Mouse (Mus musculus): Measurements from ENCODE around the gene Aldh16a1. TPM values are rescaled to one million over a fixed set of nuclear protein-coding genes. Genes with fewer than 3 reads are reported as not detected.

Gene Aldh16a1
- total and polyA plus RNA-seq, 2 experiments = 33.3 to 162 TPM

DNA sequence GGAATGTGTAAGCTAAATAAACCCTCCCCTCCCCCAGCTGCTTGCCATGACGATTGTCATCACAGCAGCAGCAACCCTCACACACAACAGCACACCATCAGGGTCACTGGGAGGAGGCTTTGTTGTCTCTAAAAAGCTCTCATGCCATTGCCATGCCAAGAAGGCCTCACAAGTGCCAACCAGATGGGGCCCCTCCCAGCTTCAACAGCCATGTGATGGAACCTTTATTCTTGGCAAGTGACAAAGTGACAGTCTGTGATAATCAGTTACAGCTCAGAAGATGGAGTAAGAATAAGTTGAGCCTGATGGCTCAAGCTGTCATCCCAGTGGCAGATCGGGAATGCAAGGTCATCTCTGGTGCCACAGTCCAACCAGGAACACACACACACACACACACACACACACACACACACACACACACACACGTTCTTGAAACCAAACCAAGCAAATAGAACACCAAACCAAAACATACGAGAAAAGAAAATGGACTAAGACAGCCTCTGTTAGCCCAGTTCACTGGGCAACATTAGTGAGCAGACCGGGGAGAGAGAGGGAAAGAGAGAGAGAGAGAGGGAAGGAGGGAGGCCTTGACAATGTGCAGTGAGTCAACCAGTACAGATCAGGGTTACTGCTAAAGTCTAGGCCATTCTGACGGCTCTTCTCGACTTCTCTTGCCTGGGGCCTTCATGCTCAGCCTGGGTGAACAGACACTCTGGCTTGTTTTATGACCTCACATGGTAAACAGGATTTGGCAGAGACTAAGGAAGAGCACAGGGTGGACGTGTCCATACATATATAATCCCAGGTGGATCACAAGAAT, 14.3 kb downstream of the Aldh16a1 start:
- H3K4me3 ChIP-seq (ENCODE audit: insufficient read depth, low read depth, low read length) = no peak overlapping the region
- H3K9ac ChIP-seq (ENCODE audit: low read depth, low read length) = no peak overlapping the region
- TF ChIP-seq POLR2A (IDR thresholded peaks at IDR 0.05; ENCODE audit: extremely low read depth, insufficient read depth, low read length) (no peak), CTCF (IDR thresholded peaks at IDR 0.05; ENCODE audit: low read depth, low read length) (no peak)
- H3K4me1 ChIP-seq (ENCODE audit: control insufficient read depth, insufficient read depth, low read length) = peaks cover 11% of the 10 kb centered on the region
- peak overlapping the region; percentile 35 for H3K27ac ChIP-seq (replicated peaks; ENCODE audit: insufficient read depth, low read depth, low read length)
- no peaks in the 10 kb centered on the region for H3K79me2 ChIP-seq (ENCODE audit: control insufficient read depth, insufficient read depth, low read length)
- no peaks in the 10 kb centered on the region for H3K27me3 ChIP-seq (ENCODE audit: control insufficient read depth, insufficient read depth, low read length)
- peak; percentile 48 for DNase-seq (ENCODE audit: extremely low read depth, low read depth, low spot score)
- 47% methylated on average over 8 of the region's 8 CpGs for WGBS
- peaks cover 17% of the 10 kb centered on the region; the same call in 1 of the 2 replicates for H3K36me3 ChIP-seq (ENCODE audit: control insufficient read depth, insufficient read depth, low read length)

DNA sequence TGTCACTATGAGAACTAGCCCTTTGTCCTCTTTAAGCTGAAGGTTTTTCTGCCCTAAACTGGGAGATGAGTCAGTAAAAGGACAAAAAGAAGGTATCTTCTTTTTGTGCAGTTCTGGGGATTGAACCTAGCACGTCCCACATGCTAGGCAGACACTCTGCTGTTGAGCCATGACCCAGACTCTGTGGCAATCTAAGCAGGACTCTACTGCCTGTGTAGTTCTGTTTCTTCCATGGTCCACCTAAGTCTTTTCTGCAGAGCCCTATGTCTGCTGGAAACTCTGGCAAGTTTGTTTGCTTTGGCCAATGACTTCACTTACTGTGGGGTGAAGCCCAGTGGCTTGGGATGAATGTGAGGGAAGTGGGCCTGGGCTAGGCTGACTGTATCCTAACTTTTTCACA, 16.0 kb downstream of the Aldh16a1 start:
- Histone ChIP-seq H3K27ac (replicated peaks; ENCODE audit: insufficient read depth, low read depth, low read length) (no peak overlapping the region), H3K4me3 (ENCODE audit: insufficient read depth, low read depth, low read length) (no peak overlapping the region), H3K4me1 (ENCODE audit: control insufficient read depth, insufficient read depth, low read length) (peaks cover 11% of the 10 kb centered on the region), H3K79me2 (ENCODE audit: control insufficient read depth, insufficient read depth, low read length) (no peaks in the 10 kb centered on the region; the same call in 1 of the 2 replicates), H3K9ac (ENCODE audit: low read depth, low read length) (no peak overlapping the region), H3K27me3 (ENCODE audit: control insufficient read depth, insufficient read depth, low read length) (no peaks in the 10 kb centered on the region), H3K36me3 (ENCODE audit: control insufficient read depth, insufficient read depth, low read length) (peaks cover 7% of the 10 kb centered on the region; the same call in 1 of the 2 replicates)
- DNase-seq (ENCODE audit: extremely low read depth, low read depth, low spot score) = no peak
- TF ChIP-seq POLR2A (IDR thresholded peaks at IDR 0.05; ENCODE audit: extremely low read depth, insufficient read depth, low read length) (no peak), CTCF (IDR thresholded peaks at IDR 0.05; ENCODE audit: low read depth, low read length) (no peak)
- 91% methylated on average over 1 of the region's 1 CpGs for WGBS

DNA sequence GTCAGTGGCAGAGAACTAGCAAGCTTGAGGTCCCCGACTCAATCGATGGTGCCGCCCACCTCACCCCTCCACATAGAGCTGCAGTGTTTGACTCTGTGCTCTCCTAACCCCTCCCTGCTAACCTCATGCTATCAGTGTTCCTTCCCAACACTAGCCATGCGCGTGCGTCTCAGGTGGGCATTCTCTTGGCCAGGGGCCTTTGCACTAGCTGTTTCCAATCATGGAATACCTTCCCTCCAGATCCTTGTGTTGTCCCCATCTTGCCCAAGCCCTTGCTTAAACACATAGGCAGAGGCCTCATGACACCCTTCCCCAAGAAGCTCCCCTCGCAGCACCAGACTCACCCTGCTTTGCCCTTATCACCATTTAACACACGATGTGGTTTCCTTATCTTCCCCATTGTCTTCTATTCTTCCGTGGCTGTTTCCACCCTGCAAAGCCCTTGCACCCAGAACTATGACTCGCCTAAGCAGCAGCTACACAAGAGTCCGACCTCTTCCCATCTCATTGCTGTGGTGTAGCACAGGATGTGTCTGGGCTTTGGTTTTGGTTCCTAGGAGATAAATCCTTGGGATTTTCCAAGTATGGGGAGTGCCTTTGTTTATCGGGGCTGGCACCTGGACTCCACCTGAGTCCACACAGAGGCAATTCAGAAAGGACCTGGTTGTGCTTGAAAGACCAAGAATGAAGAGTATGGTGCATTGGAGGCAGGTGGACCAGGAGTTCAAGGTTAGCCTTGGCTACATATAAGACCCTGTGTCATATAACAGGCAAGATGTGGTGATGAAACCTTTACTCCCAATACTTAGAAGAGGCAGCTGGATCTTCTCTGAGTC, 17.0 kb downstream of the Aldh16a1 start:
- Histone ChIP-seq H3K27me3 (ENCODE audit: control insufficient read depth, insufficient read depth, low read length) (no peaks in the 10 kb centered on the region), H3K79me2 (ENCODE audit: control insufficient read depth, insufficient read depth, low read length) (no peaks in the 10 kb centered on the region; the same call in 1 of the 2 replicates), H3K36me3 (ENCODE audit: control insufficient read depth, insufficient read depth, low read length) (peaks cover 3% of the 10 kb centered on the region; the same call in 1 of the 2 replicates), H3K27ac (replicated peaks; ENCODE audit: insufficient read depth, low read depth, low read length) (no peak overlapping the region), H3K4me3 (ENCODE audit: insufficient read depth, low read depth, low read length) (no peak overlapping the region), H3K4me1 (ENCODE audit: control insufficient read depth, insufficient read depth, low read length) (peaks cover 11% of the 10 kb centered on the region), H3K9ac (ENCODE audit: low read depth, low read length) (no peak overlapping the region)
- no peak for DNase-seq (ENCODE audit: extremely low read depth, low read depth, low spot score)
- WGBS = 66% methylated on average over 12 of the region's 12 CpGs
- no peak for TF ChIP-seq CTCF (IDR thresholded peaks at IDR 0.05; ENCODE audit: low read depth, low read length)
- TF ChIP-seq POLR2A (IDR thresholded peaks at IDR 0.05; ENCODE audit: extremely low read depth, insufficient read depth, low read length) = no peak

DNA sequence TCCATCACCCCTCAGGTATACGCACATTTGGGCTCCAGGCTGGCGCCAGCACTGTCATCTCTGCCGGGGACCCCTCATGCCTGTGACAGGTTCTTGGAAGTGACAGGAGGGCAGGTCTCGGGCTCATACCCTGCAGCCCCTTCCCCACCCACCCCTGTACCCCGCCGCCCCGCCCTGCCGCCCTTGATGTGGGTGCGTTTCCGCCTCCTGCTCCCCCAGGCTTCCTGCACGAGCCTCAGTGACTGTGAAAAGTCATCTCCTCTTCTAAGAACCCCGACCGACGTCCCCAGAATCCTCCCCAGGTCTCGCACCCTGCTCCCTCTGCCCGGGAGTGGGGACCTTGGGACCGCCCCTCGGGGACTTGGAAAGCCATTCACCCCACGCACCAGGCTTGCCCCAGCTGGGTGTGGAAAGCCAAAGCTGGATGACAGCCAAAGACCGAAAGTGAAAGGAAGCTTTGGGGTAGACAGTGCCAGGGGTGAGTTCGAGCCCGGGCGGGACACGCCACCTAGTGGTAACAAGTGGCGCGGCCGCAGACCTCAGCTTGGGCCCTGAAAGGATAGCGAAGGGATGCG, 18.3 kb downstream of the Aldh16a1 start, which contains the start of the genes Gm45713 and Flt3l:
Gene Gm45713, minus strand, starts transcription at position 239 of the 575 bp plus-strand sequence.
Gene Flt3l, minus strand, starts transcription at position 440 of the 575 bp plus-strand sequence.
- H3K27me3 ChIP-seq (ENCODE audit: control insufficient read depth, insufficient read depth, low read length) = no peaks in the 10 kb centered on the region
- WGBS = 4% methylated on average over 29 of the region's 29 CpGs
- DNase-seq (ENCODE audit: extremely low read depth, low read depth, low spot score) = peak; percentile 77
- H3K4me3 ChIP-seq (ENCODE audit: insufficient read depth, low read depth, low read length) = peak within 1 kb of the TSS; percentile 70
- H3K4me1 ChIP-seq (ENCODE audit: control insufficient read depth, insufficient read depth, low read length) = peaks cover 21% of the 10 kb centered on the region
- peak within 1 kb of the TSS; percentile 74 for H3K27ac ChIP-seq (replicated peaks; ENCODE audit: insufficient read depth, low read depth, low read length)
- peak within 1 kb of the TSS; percentile 76 for H3K9ac ChIP-seq (ENCODE audit: low read depth, low read length)
- peak; percentile 97 for TF ChIP-seq CTCF (IDR thresholded peaks at IDR 0.05; ENCODE audit: low read depth, low read length)
- TF ChIP-seq POLR2A (IDR thresholded peaks at IDR 0.05; ENCODE audit: extremely low read depth, insufficient read depth, low read length) = no peak
- H3K36me3 ChIP-seq (ENCODE audit: control insufficient read depth, insufficient read depth, low read length) = no peaks in the 10 kb centered on the region
- no peaks in the 10 kb centered on the region; the same call in 1 of the 2 replicates for H3K79me2 ChIP-seq (ENCODE audit: control insufficient read depth, insufficient read depth, low read length)

DNA sequence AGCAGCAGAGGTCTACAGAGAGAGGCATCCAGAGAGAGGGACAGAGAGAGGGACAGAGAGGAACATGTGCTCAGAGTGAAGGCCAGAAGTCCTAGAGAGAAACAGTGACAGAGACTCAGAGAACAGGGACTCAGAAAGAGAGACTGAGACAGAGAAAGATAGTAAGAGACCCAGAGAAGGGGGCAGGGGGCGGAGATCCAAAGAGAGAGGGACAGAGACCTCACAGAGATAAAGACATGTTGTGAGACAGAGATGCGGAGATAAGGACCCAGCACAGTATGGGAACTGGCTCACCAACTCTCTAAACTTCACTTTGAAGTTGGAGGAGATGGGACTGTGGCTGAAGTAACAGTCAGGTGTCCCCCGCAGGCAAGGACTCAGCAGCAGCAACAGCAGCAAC, 19.0 kb downstream of the Aldh16a1 start:
- Histone ChIP-seq H3K27me3 (ENCODE audit: control insufficient read depth, insufficient read depth, low read length) (no peaks in the 10 kb centered on the region), H3K27ac (replicated peaks; ENCODE audit: insufficient read depth, low read depth, low read length) (no peak overlapping the region), H3K36me3 (ENCODE audit: control insufficient read depth, insufficient read depth, low read length) (no peaks in the 10 kb centered on the region), H3K79me2 (ENCODE audit: control insufficient read depth, insufficient read depth, low read length) (no peaks in the 10 kb centered on the region; the same call in 1 of the 2 replicates), H3K4me3 (ENCODE audit: insufficient read depth, low read depth, low read length) (peak overlapping the region; percentile 70; the same call in 1 of the 2 replicates), H3K4me1 (ENCODE audit: control insufficient read depth, insufficient read depth, low read length) (peaks cover 21% of the 10 kb centered on the region), H3K9ac (ENCODE audit: low read depth, low read length) (peak overlapping the region; percentile 76)
- 85% methylated on average over 3 of the region's 3 CpGs for WGBS
- no peak for DNase-seq (ENCODE audit: extremely low read depth, low read depth, low spot score)
- TF ChIP-seq CTCF (IDR thresholded peaks at IDR 0.05; ENCODE audit: low read depth, low read length) (no peak), POLR2A (IDR thresholded peaks at IDR 0.05; ENCODE audit: extremely low read depth, insufficient read depth, low read length) (no peak)
